Mouse (Mus musculus): ENCODE measurements at regions not wholly inside any gene's neighbourhood (a gene's known extent, or its start where the extent isn't known, plus 50 kb on each side); places are given as distances from the start of the nearest gene placed in this dataset.

GRCm38 (mm10) chr6:16643519-16643918, 254.7 kb downstream of the Tfec start:
- no peak overlapping the region for H3K9ac ChIP-seq
- H3K36me3 ChIP-seq (ENCODE audit: insufficient read depth): no peaks in the 10 kb centered on the region
- DNase-seq (no peak), ATAC-seq (no peak)
- H3K4me1 ChIP-seq (ENCODE audit: insufficient read depth): no peaks in the 10 kb centered on the region
- no peaks in the 10 kb centered on the region for H3K27me3 ChIP-seq (ENCODE audit: insufficient read depth, low read length)
- no peak overlapping the region for H3K4me3 ChIP-seq (ENCODE audit: low read depth, low read length)
- H3K4me2 ChIP-seq (ENCODE audit: low read depth): no peak overlapping the region
- H3K27ac ChIP-seq (ENCODE audit: low read depth, low read length): no peak overlapping the region
- TF ChIP-seq CTCF (IDR thresholded peaks at IDR 0.05; ENCODE audit: low read depth): no peak
- H3K9me3 ChIP-seq (ENCODE audit: low read length): no peaks in the 10 kb centered on the region

GRCm38 (mm10) chr6:16636736-16637304, 261.4 kb downstream of the Tfec start:
- no peak for TF ChIP-seq CTCF (IDR thresholded peaks at IDR 0.05; ENCODE audit: low read depth)
- no peaks in the 10 kb centered on the region for H3K4me1 ChIP-seq (ENCODE audit: insufficient read depth)
- no peak overlapping the region for H3K4me3 ChIP-seq (ENCODE audit: low read depth, low read length)
- no peaks in the 10 kb centered on the region for H3K9me3 ChIP-seq (ENCODE audit: low read length)
- H3K27me3 ChIP-seq (ENCODE audit: insufficient read depth, low read length): no peaks in the 10 kb centered on the region
- WGBS: 93% methylated on average over 13 of the region's 13 CpGs
- ATAC-seq (no peak), DNase-seq (no peak)
- H3K9ac ChIP-seq: no peak overlapping the region
- H3K4me2 ChIP-seq (ENCODE audit: low read depth): no peak overlapping the region
- no peaks in the 10 kb centered on the region for H3K36me3 ChIP-seq (ENCODE audit: insufficient read depth)
- no peak overlapping the region for H3K27ac ChIP-seq (ENCODE audit: low read depth, low read length)

GRCm38 (mm10) chr6:16636108-16636507, 262.1 kb downstream of the Tfec start:
- no peak for TF ChIP-seq CTCF (IDR thresholded peaks at IDR 0.05; ENCODE audit: low read depth)
- ATAC-seq: no peak
- Histone ChIP-seq H3K4me1 (ENCODE audit: insufficient read depth) (no peaks in the 10 kb centered on the region), H3K4me3 (ENCODE audit: low read depth, low read length) (no peak overlapping the region), H3K27me3 (ENCODE audit: insufficient read depth, low read length) (no peaks in the 10 kb centered on the region), H3K9ac (no peak overlapping the region), H3K27ac (ENCODE audit: low read depth, low read length) (no peak overlapping the region), H3K9me3 (ENCODE audit: low read length) (no peaks in the 10 kb centered on the region), H3K4me2 (ENCODE audit: low read depth) (no peak overlapping the region), H3K36me3 (ENCODE audit: insufficient read depth) (no peaks in the 10 kb centered on the region)
- WGBS: 39% methylated on average over 2 of the region's 2 CpGs
- DNase-seq: no peak

GRCm38 (mm10) chr6:16607393-16608023, 290.7 kb downstream of the Tfec start:
- Histone ChIP-seq H3K9ac (no peak overlapping the region), H3K27me3 (ENCODE audit: insufficient read depth, low read length) (no peaks in the 10 kb centered on the region), H3K27ac (ENCODE audit: low read depth, low read length) (no peak overlapping the region), H3K9me3 (ENCODE audit: low read length) (no peaks in the 10 kb centered on the region), H3K4me2 (ENCODE audit: low read depth) (no peak overlapping the region), H3K4me1 (ENCODE audit: insufficient read depth) (no peaks in the 10 kb centered on the region), H3K4me3 (ENCODE audit: low read depth, low read length) (no peak overlapping the region), H3K36me3 (ENCODE audit: insufficient read depth) (no peaks in the 10 kb centered on the region)
- DNase-seq (peak; percentile 61), ATAC-seq (peak; percentile 80)
- WGBS: 16% methylated on average over 9 of the region's 9 CpGs
- TF ChIP-seq CTCF (IDR thresholded peaks at IDR 0.05; ENCODE audit: low read depth): no peak

GRCm38 (mm10) chr6:16606687-16607392, 291.4 kb downstream of the Tfec start:
- H3K4me1 ChIP-seq (ENCODE audit: insufficient read depth): no peaks in the 10 kb centered on the region
- no peak overlapping the region for H3K4me3 ChIP-seq (ENCODE audit: low read depth, low read length)
- H3K4me2 ChIP-seq (ENCODE audit: low read depth): no peak overlapping the region
- peak; percentile 22; the same call in 1 of the 2 replicates for TF ChIP-seq CTCF (IDR thresholded peaks at IDR 0.05; ENCODE audit: low read depth)
- no peaks in the 10 kb centered on the region for H3K36me3 ChIP-seq (ENCODE audit: insufficient read depth)
- H3K9ac ChIP-seq: no peak overlapping the region
- H3K27ac ChIP-seq (ENCODE audit: low read depth, low read length): no peak overlapping the region
- ATAC-seq (peak; percentile 20; the same call in 1 of the 2 replicates), DNase-seq (no peak)
- no peaks in the 10 kb centered on the region for H3K9me3 ChIP-seq (ENCODE audit: low read length)
- 37% methylated on average over 4 of the region's 4 CpGs for WGBS
- no peaks in the 10 kb centered on the region for H3K27me3 ChIP-seq (ENCODE audit: insufficient read depth, low read length)

- H3K36me3 ChIP-seq (ENCODE audit: insufficient read depth): no peaks in the 10 kb centered on the region
- no peak overlapping the region for H3K4me2 ChIP-seq (ENCODE audit: low read depth)
- no peaks in the 10 kb centered on the region for H3K27me3 ChIP-seq (ENCODE audit: insufficient read depth, low read length)
- no peak overlapping the region for H3K27ac ChIP-seq (ENCODE audit: low read depth, low read length)
- DNase-seq (no peak), ATAC-seq (no peak)
- H3K9me3 ChIP-seq (ENCODE audit: low read length): no peaks in the 10 kb centered on the region
- no peak overlapping the region for H3K9ac ChIP-seq
- WGBS: 88% methylated on average over 2 of the region's 2 CpGs
- H3K4me1 ChIP-seq (ENCODE audit: insufficient read depth): no peaks in the 10 kb centered on the region
- no peak for TF ChIP-seq CTCF (IDR thresholded peaks at IDR 0.05; ENCODE audit: low read depth)
- no peak overlapping the region for H3K4me3 ChIP-seq (ENCODE audit: low read depth, low read length)
These were observed 305.8 kb downstream of the Tfec start for GRCm38 (mm10) chr6:16592411-16592810.

- Histone ChIP-seq H3K36me3 (ENCODE audit: insufficient read depth) (no peaks in the 10 kb centered on the region), H3K9ac (no peak overlapping the region), H3K4me3 (ENCODE audit: low read depth, low read length) (no peak overlapping the region), H3K4me1 (ENCODE audit: insufficient read depth) (no peaks in the 10 kb centered on the region), H3K27ac (ENCODE audit: low read depth, low read length) (no peak overlapping the region), H3K27me3 (ENCODE audit: insufficient read depth, low read length) (no peaks in the 10 kb centered on the region), H3K9me3 (ENCODE audit: low read length) (no peaks in the 10 kb centered on the region), H3K4me2 (ENCODE audit: low read depth) (no peak overlapping the region)
- ATAC-seq (no peak), DNase-seq (no peak)
- WGBS: 30% methylated on average over 7 of the region's 7 CpGs
- no peak for TF ChIP-seq CTCF (IDR thresholded peaks at IDR 0.05; ENCODE audit: low read depth)
These were observed 315.9 kb downstream of the Tfec start for GRCm38 (mm10) chr6:16582302-16582701.

Data from forebrain, postnatal 0 days (tissue).